Mouse (Mus musculus) lung, embryonic 16.5 days (tissue): ENCODE measurements around the gene Gm3336. TPM values are rescaled to one million over a fixed set of nuclear protein-coding genes. Genes with fewer than 3 reads are reported as not detected.
A peak's percentile ranks its signal among the peaks of the same experiment; 100 is the strongest.

ENCODE experiments used
- ATAC-seq: fragments of 200-750 bp; cut with Nextera tagmentation; 2 replicates; pipeline ENCODE4 v1.8.0; 2017; ENCODE audit warnings: low read depth, mild to moderate bottlenecking, moderate library complexity
- H3K27ac ChIP-seq: fragments of 300-500 bp; sonication (generic); 2 replicates; pipeline ENCODE4 v1.5.1; 2014; ENCODE audit warnings: mild to moderate bottlenecking, control low read depth, low read length
- H3K27me3 ChIP-seq: fragments of 300-500 bp; sonication (generic); 2 replicates; pipeline ENCODE4 v1.6.1; 2014; ENCODE audit warnings: low read depth, low read length, mixed read lengths; ENCODE audit not compliant: control insufficient read depth, insufficient read depth
- H3K36me3 ChIP-seq: fragments of 300-500 bp; sonication (generic); 2 replicates; pipeline ENCODE4 v1.6.1; 2014; ENCODE audit warnings: low read length; ENCODE audit not compliant: control insufficient read depth, insufficient read depth
- H3K4me1 ChIP-seq: fragments of 300-500 bp; sonication (generic); replicated peaks from 2 replicates; pipeline ENCODE4 v1.6.1; 2014; ENCODE audit warnings: low read length, mixed read lengths; ENCODE audit not compliant: control insufficient read depth, insufficient read depth
- H3K4me2 ChIP-seq: fragments of 300-500 bp; sonication (generic); 2 replicates; pipeline ENCODE4 v1.6.1; 2014; ENCODE audit warnings: low read depth, low read length, control low read depth
- H3K4me3 ChIP-seq: fragments of 300-500 bp; sonication (generic); 2 replicates; pipeline ENCODE4 v1.5.1; 2014; ENCODE audit warnings: mild to moderate bottlenecking, low read length, control low read depth
- H3K9ac ChIP-seq: fragments of 300-500 bp; sonication (generic); 2 replicates; pipeline ENCODE4 v1.6.1; 2014; ENCODE audit warnings: low read length, control low read depth
- H3K9me3 ChIP-seq: fragments of 300-500 bp; sonication (generic); 2 replicates; pipeline ENCODE4 v1.6.1; 2016; ENCODE audit warnings: low read length; ENCODE audit not compliant: control insufficient read depth
- WGBS: fragments of 180-500 bp; shearing (Covaris S2); extraction: QIAGEN DNeasy Blood & Tissue Kit; methylation state at CpG from one replicate; pipeline ENCODE4 v1.1.7; 2014; 5-methylcytosine and 5-hydroxymethylcytosine counted together
- polyA plus RNA-seq: library from polyadenylated mRNA; unstranded; fragments of >200 nt; fragmentation: Nextera tagmentation; extraction: Ambion mirVana; gene quantifications from 2 replicates; pipeline ENCODE4 v1.2.1, GENCODE M21; 2015

Gm3336 gene
- polyA plus RNA-seq, 1 experiment from 2014 or later, result not detected

GRCm38 (mm10) chr8:70747211-70747890 is 29.0 kb downstream of the Gm3336 start:
- 81% methylated on average over 18 of the region's 18 CpGs for WGBS
- Histone ChIP-seq H3K27ac (no peak overlapping the region), H3K36me3 (no peaks in the 10 kb centered on the region), H3K27me3 (peaks cover 59% of the 10 kb centered on the region), H3K9ac (no peak overlapping the region), H3K4me3 (no peak overlapping the region), H3K4me1 (peaks cover 11% of the 10 kb centered on the region), H3K4me2 (no peak overlapping the region), H3K9me3 (no peaks in the 10 kb centered on the region)
- ATAC-seq, result no peak

DNA sequence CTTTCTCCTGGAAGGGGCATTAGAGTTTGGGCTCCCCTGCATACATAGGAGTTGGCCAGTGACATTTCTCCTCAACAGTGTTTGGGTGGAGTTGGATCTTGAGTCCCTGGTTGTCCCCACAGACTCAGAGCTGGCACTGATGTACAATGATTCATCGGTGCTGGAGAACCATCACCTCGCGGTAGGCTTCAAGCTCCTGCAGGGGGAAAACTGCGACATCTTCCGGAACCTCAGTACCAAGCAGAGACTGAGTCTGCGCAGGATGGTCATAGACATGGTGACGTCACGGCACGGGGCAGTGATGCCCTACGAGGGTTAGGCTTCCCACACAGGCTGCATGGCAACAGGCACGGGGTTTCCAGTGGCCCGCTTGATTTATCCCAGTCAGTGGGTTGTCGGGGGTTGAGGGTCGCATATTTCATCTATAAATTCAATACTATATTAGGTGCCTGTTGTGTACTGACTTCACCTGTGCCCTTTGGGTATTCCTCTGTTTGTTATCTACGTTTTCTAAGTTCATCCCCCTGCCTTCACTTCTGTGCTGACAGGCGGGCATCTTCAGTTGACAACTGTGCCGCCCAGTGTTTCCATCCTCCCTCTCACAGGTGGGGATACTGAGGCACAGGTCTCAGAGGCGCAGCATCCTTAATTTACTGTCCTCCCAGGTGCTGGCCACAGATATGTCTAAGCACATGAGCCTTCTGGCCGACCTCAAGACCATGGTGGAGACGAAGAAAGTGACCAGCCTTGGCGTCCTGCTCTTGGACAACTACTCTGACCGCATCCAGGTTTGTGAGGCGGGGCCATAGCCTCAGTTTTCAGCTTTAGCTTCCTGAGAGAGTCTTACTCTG is 30.1 kb downstream of the Gm3336 start:
- H3K4me3 ChIP-seq, result no peak overlapping the region
- H3K36me3 ChIP-seq, result no peaks in the 10 kb centered on the region
- no peaks in the 10 kb centered on the region for H3K9me3 ChIP-seq
- H3K4me2 ChIP-seq, result no peak overlapping the region
- peaks cover 48% of the 10 kb centered on the region for H3K27me3 ChIP-seq
- peaks cover 18% of the 10 kb centered on the region for H3K4me1 ChIP-seq
- 82% methylated on average over 23 of the region's 23 CpGs for WGBS
- H3K27ac ChIP-seq, result no peak overlapping the region
- H3K9ac ChIP-seq, result no peak overlapping the region
- no peak for ATAC-seq

DNA sequence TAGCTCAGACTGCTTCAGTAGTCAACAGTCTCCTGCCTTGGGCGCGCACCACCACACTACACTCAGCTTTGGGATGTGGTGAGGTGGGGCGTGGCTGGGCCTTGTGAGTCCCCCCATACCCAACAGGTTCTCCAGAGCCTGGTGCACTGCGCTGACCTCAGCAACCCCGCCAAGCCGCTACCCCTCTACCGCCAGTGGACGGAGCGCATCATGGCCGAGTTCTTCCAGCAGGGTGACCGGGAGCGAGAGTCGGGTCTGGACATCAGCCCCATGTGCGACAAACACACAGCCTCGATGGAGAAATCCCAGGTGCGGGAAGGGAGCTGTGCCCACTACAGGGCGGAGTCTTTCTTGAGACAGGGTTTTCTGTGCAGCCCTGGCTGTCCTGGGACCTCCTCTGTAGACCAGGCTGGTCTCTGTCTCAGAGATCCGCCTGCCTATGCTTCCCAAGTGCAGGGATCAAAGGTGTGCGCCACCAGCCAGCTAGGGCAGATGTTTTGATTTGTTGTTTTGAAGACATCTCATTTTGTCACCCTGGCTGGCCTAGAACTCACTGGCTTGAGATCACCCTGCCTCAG is 30.8 kb downstream of the Gm3336 start:
- no peaks in the 10 kb centered on the region for H3K9me3 ChIP-seq
- no peak overlapping the region for H3K9ac ChIP-seq
- ATAC-seq, result no peak
- no peak overlapping the region for H3K4me2 ChIP-seq
- H3K27ac ChIP-seq, result no peak overlapping the region
- H3K4me1 ChIP-seq, result peaks cover 14% of the 10 kb centered on the region
- no peaks in the 10 kb centered on the region for H3K36me3 ChIP-seq
- H3K4me3 ChIP-seq, result no peak overlapping the region
- peaks cover 41% of the 10 kb centered on the region for H3K27me3 ChIP-seq
- WGBS, result 72% methylated on average over 19 of the region's 19 CpGs

DNA sequence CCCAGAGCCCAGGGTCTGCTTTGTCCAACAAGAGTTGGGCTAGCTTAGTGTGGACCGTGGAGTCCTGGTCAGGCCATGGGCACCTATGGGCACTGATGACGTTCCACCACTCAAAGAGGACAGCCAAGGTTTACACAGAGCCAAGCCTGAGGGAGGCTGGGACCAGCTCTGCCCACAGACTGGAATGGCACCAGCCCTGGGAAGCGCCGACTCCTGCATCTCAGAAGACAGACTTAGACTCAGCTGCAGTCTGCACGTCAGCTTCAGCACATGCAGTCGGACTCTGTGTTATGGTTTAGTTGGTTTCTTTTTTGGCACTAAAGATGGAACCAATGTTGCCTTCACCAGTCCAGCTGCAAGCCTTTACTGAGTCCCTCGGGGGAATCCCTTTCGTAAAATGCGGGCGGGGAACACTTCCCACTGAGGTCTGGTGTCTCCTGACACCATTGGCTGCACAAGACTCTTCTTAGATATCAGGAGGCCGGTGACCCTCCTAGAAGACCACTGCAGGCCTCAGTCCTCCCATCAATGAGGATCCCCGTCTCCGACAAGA is 31.9 kb downstream of the Gm3336 start:
- Histone ChIP-seq H3K27ac (no peak overlapping the region), H3K4me2 (no peak overlapping the region), H3K9ac (no peak overlapping the region), H3K9me3 (no peaks in the 10 kb centered on the region), H3K27me3 (peaks cover 31% of the 10 kb centered on the region), H3K36me3 (no peaks in the 10 kb centered on the region), H3K4me1 (peaks cover 14% of the 10 kb centered on the region), H3K4me3 (no peak overlapping the region)
- 81% methylated on average over 13 of the region's 13 CpGs for WGBS
- ATAC-seq, result no peak

GRCm38 (mm10) chr8:70752000-70752764 is 33.8 kb downstream of the Gm3336 start:
- Histone ChIP-seq H3K36me3 (peaks cover 8% of the 10 kb centered on the region), H3K4me2 (peak overlapping the region; percentile 43; the same call in 1 of the 2 replicates), H3K9ac (no peak overlapping the region), H3K4me3 (no peak overlapping the region), H3K9me3 (no peaks in the 10 kb centered on the region), H3K27ac (peak overlapping the region; percentile 90), H3K27me3 (peaks cover 13% of the 10 kb centered on the region), H3K4me1 (peaks cover 17% of the 10 kb centered on the region)
- WGBS, result 15% methylated on average over 11 of the region's 11 CpGs
- no peak for ATAC-seq

DNA sequence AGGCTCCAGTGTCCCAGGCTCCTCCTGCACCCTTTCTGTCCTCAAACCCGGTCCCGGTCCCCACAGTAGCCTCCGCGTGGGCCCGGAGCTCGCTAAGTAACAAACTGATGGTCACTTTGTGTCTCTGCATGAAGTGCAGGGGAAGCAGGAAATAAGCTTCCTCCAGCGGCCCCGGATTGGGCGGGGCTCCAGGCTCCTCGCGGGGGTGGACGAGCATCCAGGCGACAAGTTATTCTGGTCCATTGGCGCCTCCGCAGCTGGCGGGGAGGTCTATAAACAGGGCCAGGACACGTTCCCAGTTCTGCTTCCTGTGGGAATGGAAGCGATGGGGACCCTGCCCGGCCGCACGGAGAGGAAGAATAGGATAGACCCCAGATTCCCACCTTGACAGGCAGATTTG is 34.8 kb downstream of the Gm3336 start:
- Histone ChIP-seq H3K4me1 (peaks cover 17% of the 10 kb centered on the region), H3K4me3 (peak overlapping the region; percentile 23)

GRCm38 (mm10) chr8:70754043-70754870 is 35.9 kb downstream of the Gm3336 start, which contains the start of gene Rab3a:
TSS of gene Rab3a (plus strand) at chr8:70754679.
- H3K27ac ChIP-seq, result peak within 1 kb of the TSS; percentile 90
- peaks cover 26% of the 10 kb centered on the region for H3K4me1 ChIP-seq
- H3K9me3 ChIP-seq, result no peaks in the 10 kb centered on the region
- H3K4me3 ChIP-seq, result peak within 1 kb of the TSS; percentile 72
- peak within 1 kb of the TSS; percentile 83 for H3K9ac ChIP-seq
- H3K36me3 ChIP-seq, result peaks cover 12% of the 10 kb centered on the region
- H3K4me2 ChIP-seq, result peak within 1 kb of the TSS; percentile 94
- 7% methylated on average over 37 of the region's 37 CpGs for WGBS
- peak; percentile 97 for ATAC-seq
- H3K27me3 ChIP-seq, result no peaks in the 10 kb centered on the region

More for the DNA sequence above, 34.8 kb downstream of the Gm3336 start:
- WGBS, result 16% methylated on average over 21 of the region's 21 CpGs
- H3K9ac ChIP-seq, result peak overlapping the region; percentile 56
- H3K27ac ChIP-seq, result peak overlapping the region; percentile 90
- peak overlapping the region; percentile 43 for H3K4me2 ChIP-seq
- H3K9me3 ChIP-seq, result no peaks in the 10 kb centered on the region
- peak; percentile 21; the same call in 1 of the 2 replicates for ATAC-seq
- H3K27me3 ChIP-seq, result peaks cover 5% of the 10 kb centered on the region; the same call in 1 of the 2 replicates
- H3K36me3 ChIP-seq, result peaks cover 9% of the 10 kb centered on the region
